Mouse (Mus musculus) C2C12 (cell line): ENCODE measurements around the gene Hsd17b14.

Experiments
- CTCF ChIP-seq: IDR thresholded peaks from one replicate; pipeline ENCODE4 v1.5.1; 2011; ENCODE audit not compliant: control insufficient read depth, insufficient read depth, insufficient read length
- USF1 ChIP-seq: IDR thresholded peaks from one replicate; pipeline ENCODE4 v1.6.1; 2011; ENCODE audit warnings: low read depth, mild to moderate bottlenecking, control low read depth, moderate library complexity

DNA sequence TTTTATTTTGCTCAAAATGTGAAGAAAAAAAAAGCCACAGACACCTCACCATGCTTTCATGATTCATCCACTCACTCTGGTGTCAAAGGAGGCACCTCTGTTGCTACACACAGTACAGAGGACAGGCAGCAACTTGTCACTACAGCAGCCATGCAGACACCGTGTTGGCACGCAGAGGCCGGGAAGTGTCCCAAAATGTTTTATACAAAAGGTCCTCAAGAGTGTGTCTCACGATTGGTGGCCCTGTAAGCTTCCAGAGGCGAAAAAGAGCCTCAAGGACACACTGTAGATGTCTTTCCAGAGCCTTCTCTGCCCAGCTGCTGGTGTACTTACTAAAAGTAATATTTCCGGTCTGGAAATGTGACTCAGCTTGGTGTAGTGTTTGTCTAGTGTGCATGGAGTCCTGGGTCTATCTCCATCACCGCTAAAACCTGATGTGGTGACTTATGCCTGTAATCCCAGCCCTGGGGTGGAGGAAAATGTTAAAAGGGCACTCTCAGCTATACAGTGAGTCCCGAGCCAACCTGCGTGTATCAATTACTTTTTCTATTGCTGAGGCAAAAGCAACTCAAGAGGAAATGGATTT, 51.1 kb downstream of the Hsd17b14 start:
- TF ChIP-seq CTCF (no peak), USF1 (no peak)
